Mouse (Mus musculus) hindbrain, embryonic 11.5 days (tissue): ENCODE results near the gene Proser1. TPM values are rescaled to one million over a fixed set of nuclear protein-coding genes. Genes with fewer than 3 reads are reported as not detected.

Source experiments
- ATAC-seq: fragments of 200-750 bp; cut with Nextera tagmentation; 2 replicates; pipeline ENCODE4 v1.8.0; 2017; ENCODE audit warnings: mild to moderate bottlenecking, moderate TSS enrichment, moderate library complexity; ENCODE audit not compliant: low FRiP score
- DNase-seq: peaks from one replicate; pipeline ENCODE4 v3.0.0-alpha.2; 2015; ENCODE audit warnings: low spot score
- H3K27ac ChIP-seq: fragments of 300-500 bp; sonication (generic); 2 replicates; pipeline ENCODE4 v1.5.1; 2014; ENCODE audit warnings: mild to moderate bottlenecking, low read depth, low read length
- H3K27me3 ChIP-seq: fragments of 300-500 bp; sonication (generic); 2 replicates; pipeline ENCODE4 v1.6.1; 2014; ENCODE audit warnings: mild to moderate bottlenecking, low read length, moderate library complexity, mixed read lengths; ENCODE audit not compliant: control insufficient read depth, insufficient read depth
- H3K36me3 ChIP-seq: fragments of 300-500 bp; sonication (generic); 2 replicates; pipeline ENCODE4 v1.6.1; 2014; ENCODE audit warnings: mild to moderate bottlenecking, low read length, moderate library complexity, mixed read lengths; ENCODE audit not compliant: control insufficient read depth, insufficient read depth
- H3K4me1 ChIP-seq: fragments of 300-500 bp; sonication (generic); replicated peaks from 2 replicates; pipeline ENCODE4 v1.6.1; 2014; ENCODE audit warnings: low read length, mixed read lengths; ENCODE audit not compliant: control insufficient read depth, insufficient read depth
- H3K4me2 ChIP-seq: fragments of 300-500 bp; sonication (generic); replicated peaks from 2 replicates; pipeline ENCODE4 v1.6.1; 2014; ENCODE audit warnings: mild to moderate bottlenecking, low read depth, low read length
- H3K4me3 ChIP-seq: fragments of 300-500 bp; sonication (generic); 2 replicates; pipeline ENCODE4 v1.5.1; 2014; ENCODE audit warnings: low read depth, low read length
- H3K9ac ChIP-seq: fragments of 300-500 bp; sonication (generic); 2 replicates; pipeline ENCODE4 v1.6.1; 2014; ENCODE audit warnings: low read depth, low read length
- H3K9me3 ChIP-seq: fragments of 300-500 bp; sonication (generic); 2 replicates; pipeline ENCODE4 v1.6.1; 2016; ENCODE audit warnings: low read length; ENCODE audit not compliant: control insufficient read depth
- WGBS: fragments of 180-500 bp; shearing (Covaris S2); extraction: QIAGEN DNeasy Blood & Tissue Kit; methylation state at CpG from one replicate; pipeline ENCODE4 v1.1.7; 2014; 5-methylcytosine and 5-hydroxymethylcytosine counted together
- polyA plus RNA-seq: library from polyadenylated mRNA; unstranded; fragments of >200 nt; fragmentation: Nextera tagmentation; extraction: Ambion mirVana; gene quantifications from 2 replicates; pipeline ENCODE4 v1.2.1, GENCODE M21; 2014

The Proser1 gene
- polyA plus RNA-seq, 1 experiment from 2014 or later, result 30.2 TPM

GRCm38 (mm10) chr3:53498351-53498905, 35.0 kb downstream of the Proser1 start:
- H3K4me2 ChIP-seq, result no peak overlapping the region
- H3K4me3 ChIP-seq, result no peak overlapping the region
- H3K27me3 ChIP-seq, result no peaks in the 10 kb centered on the region
- no peaks in the 10 kb centered on the region for H3K36me3 ChIP-seq
- no peaks in the 10 kb centered on the region for H3K4me1 ChIP-seq
- H3K27ac ChIP-seq, result no peak overlapping the region
- DNase-seq, result no peak
- H3K9ac ChIP-seq, result no peak overlapping the region
- WGBS, result 88% methylated on average over 6 of the region's 6 CpGs
- no peaks in the 10 kb centered on the region for H3K9me3 ChIP-seq
- no peak for ATAC-seq

DNA sequence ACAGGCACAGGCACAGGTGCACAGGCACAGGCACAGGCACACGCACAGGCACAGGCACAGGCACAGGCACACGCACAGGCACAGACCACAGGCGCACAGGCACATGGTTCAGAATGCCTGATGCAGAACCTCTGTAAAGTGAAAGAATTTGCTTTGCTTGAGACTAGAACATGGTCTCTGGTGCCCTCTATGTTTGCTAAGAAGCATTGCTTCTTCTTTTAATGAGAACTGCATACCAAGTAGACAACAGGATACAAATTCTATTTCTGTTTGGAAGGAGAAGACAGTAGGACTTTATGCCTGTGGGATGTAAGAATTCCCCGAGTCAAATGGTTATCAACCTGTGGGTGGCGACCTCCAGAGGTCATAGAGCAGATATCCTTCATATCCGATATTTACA, 39.0 kb downstream of the Proser1 start:
- ATAC-seq, result no peak
- WGBS, result 75% methylated on average over 6 of the region's 6 CpGs
- Histone ChIP-seq H3K27ac (no peak overlapping the region), H3K27me3 (no peaks in the 10 kb centered on the region), H3K4me3 (no peak overlapping the region), H3K36me3 (no peaks in the 10 kb centered on the region), H3K4me1 (no peaks in the 10 kb centered on the region), H3K4me2 (no peak overlapping the region), H3K9me3 (no peaks in the 10 kb centered on the region), H3K9ac (no peak overlapping the region)
- no peak for DNase-seq

- DNase-seq, result no peak
- no peak overlapping the region for H3K27ac ChIP-seq
- no peak overlapping the region for H3K9ac ChIP-seq
Measured at GRCm38 (mm10) chr3:53513096-53513495, 49.6 kb downstream of the Proser1 start.

DNA sequence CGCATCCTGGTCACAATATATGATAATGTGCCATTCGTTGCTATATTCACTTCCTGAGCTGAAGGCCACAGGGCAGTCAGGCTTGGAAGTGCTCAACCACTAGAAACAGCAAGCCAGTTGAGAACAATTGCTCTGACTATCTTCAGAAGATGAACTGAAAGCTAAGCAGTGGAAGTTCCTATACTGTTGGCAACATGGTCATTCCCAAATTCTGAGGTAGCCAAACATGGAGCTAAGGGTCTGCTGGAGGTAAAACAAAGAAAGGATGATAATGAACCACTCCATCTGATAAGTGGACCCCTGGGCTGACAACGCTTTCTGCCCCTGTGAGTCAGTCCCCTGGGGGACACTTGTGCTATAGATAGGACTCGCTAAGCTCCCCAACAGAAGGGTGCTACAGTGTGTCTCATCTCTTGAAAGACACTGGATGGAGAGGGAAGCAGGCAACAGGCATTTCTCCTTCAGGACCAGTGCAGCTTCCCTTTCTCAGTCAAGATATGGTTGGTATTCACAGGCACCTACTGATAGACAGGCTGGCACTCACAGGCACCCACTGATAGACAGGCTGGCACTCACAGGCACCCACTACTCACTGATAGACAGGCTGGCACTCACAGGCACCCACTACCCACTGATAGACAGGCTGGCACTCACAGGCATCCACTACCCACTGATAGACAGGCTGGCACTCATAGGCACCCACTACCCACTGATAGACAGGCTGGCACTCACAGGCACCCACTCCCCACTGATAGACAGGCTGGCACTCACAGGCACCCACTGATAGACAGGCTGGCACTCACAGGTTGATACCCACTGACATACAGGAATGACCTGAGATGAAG, 51.0 kb downstream of the Proser1 start:
- H3K4me2 ChIP-seq, result no peak overlapping the region
- no peaks in the 10 kb centered on the region for H3K4me1 ChIP-seq
- H3K36me3 ChIP-seq, result no peaks in the 10 kb centered on the region
- no peak overlapping the region for H3K27ac ChIP-seq
- ATAC-seq (no peak), DNase-seq (no peak)
- no peaks in the 10 kb centered on the region for H3K27me3 ChIP-seq
- no peaks in the 10 kb centered on the region for H3K9me3 ChIP-seq
- no peak overlapping the region for H3K4me3 ChIP-seq
- WGBS, result 87% methylated on average over 4 of the region's 4 CpGs
- H3K9ac ChIP-seq, result no peak overlapping the region

More at GRCm38 (mm10) chr3:53513096-53513495, 49.6 kb downstream of the Proser1 start:
- Histone ChIP-seq H3K4me1 (no peaks in the 10 kb centered on the region), H3K36me3 (no peaks in the 10 kb centered on the region), H3K4me2 (no peak overlapping the region), H3K9me3 (no peaks in the 10 kb centered on the region), H3K27me3 (no peaks in the 10 kb centered on the region), H3K4me3 (no peak overlapping the region)
- WGBS, result 73% methylated on average over 5 of the region's 5 CpGs
- no peak for ATAC-seq

DNA sequence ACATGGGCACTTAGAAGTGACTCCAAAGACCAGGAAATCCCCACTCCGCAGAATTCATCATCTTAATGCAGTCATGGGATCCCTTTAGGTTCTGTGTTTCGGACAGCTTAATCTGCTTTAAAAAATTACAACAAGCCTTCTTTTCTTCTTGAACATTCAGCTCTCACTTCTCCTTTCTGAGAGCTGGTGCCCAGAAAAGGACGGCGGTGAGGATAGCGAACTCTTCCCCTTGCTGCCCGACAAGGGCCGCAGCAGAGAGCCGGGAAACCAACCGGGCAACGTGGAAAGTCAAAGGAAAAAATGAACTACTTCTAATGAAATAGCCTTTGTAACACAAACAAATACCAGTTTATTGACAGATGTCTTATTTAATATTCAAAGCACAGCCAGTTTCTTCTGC, 59.3 kb downstream of the Proser1 start:
- Histone ChIP-seq H3K4me3 (no peak overlapping the region), H3K4me2 (no peak overlapping the region), H3K9me3 (no peaks in the 10 kb centered on the region), H3K36me3 (no peaks in the 10 kb centered on the region), H3K4me1 (no peaks in the 10 kb centered on the region), H3K27me3 (no peaks in the 10 kb centered on the region), H3K9ac (no peak overlapping the region), H3K27ac (no peak overlapping the region)
- ATAC-seq (no peak), DNase-seq (no peak)
- WGBS, result 89% methylated on average over 10 of the region's 10 CpGs

DNA sequence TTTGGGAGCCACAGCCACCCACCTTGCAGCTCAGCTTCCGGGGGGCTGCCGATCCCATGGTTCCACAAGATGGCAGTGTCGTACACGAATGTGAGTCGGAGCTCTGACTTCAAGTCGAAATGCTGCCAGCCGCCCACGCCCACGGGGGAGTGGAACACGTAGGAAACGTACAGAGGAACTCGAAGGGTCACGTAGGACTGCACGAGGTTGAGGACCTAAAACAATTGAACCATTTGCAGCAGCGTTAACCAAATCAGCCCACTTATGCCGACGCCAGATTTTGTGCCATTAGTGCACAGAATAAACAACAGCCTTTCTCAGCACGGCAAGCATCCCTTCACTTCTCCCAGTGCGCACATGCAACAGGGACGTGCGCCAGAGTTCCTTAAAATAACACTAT, 62.3 kb downstream of the Proser1 start:
- DNase-seq (peak; percentile 86), ATAC-seq (0 out of 2 replicates have a peak, but pooled peaks have one; percentile 49)
- no peaks in the 10 kb centered on the region for H3K36me3 ChIP-seq
- no peaks in the 10 kb centered on the region for H3K4me1 ChIP-seq
- H3K27me3 ChIP-seq, result no peaks in the 10 kb centered on the region
- H3K9ac ChIP-seq, result no peak overlapping the region
- H3K4me3 ChIP-seq, result no peak overlapping the region
- 15% methylated on average over 21 of the region's 21 CpGs for WGBS
- no peak overlapping the region for H3K27ac ChIP-seq
- no peaks in the 10 kb centered on the region for H3K9me3 ChIP-seq
- H3K4me2 ChIP-seq, result peak overlapping the region; percentile 34

GRCm38 (mm10) chr3:53530305-53530704, 66.8 kb downstream of the Proser1 start:
- Histone ChIP-seq H3K9ac (no peak overlapping the region), H3K27ac (no peak overlapping the region), H3K36me3 (no peaks in the 10 kb centered on the region), H3K4me3 (no peak overlapping the region), H3K27me3 (no peaks in the 10 kb centered on the region), H3K4me1 (no peaks in the 10 kb centered on the region), H3K9me3 (no peaks in the 10 kb centered on the region), H3K4me2 (no peak overlapping the region)
- 87% methylated on average over 6 of the region's 6 CpGs for WGBS
- DNase-seq (no peak), ATAC-seq (no peak)
